Mouse (Mus musculus) forebrain, embryonic 12.5 days (tissue): Measurements from ENCODE around the gene Snrpe. TPM values are rescaled to one million over a fixed set of nuclear protein-coding genes. Genes with fewer than 3 reads are reported as not detected.

Experiments used
- ATAC-seq: fragments of 200-750 bp; cut with Nextera tagmentation; 2 replicates; pipeline ENCODE4 v1.8.0; 2017; ENCODE audit warnings: moderate TSS enrichment; ENCODE audit not compliant: low FRiP score
- H3K27ac ChIP-seq: fragments of 300-500 bp; sonication (generic); 2 replicates; pipeline ENCODE4 v1.5.1; 2016; ENCODE audit warnings: mild to moderate bottlenecking
- H3K27me3 ChIP-seq: fragments of 300-500 bp; sonication (generic); 2 replicates; pipeline ENCODE4 v1.6.1; 2016; ENCODE audit warnings: mild to moderate bottlenecking
- H3K36me3 ChIP-seq: fragments of 300-500 bp; sonication (generic); replicated peaks from 2 replicates; pipeline ENCODE4 v1.6.1; 2016; ENCODE audit warnings: mild to moderate bottlenecking
- H3K4me1 ChIP-seq: fragments of 300-500 bp; sonication (generic); 2 replicates; pipeline ENCODE4 v1.6.1; 2016
- H3K4me2 ChIP-seq: fragments of 300-500 bp; sonication (generic); 2 replicates; pipeline ENCODE4 v1.6.1; 2016; ENCODE audit warnings: mild to moderate bottlenecking, moderate library complexity
- H3K4me3 ChIP-seq: fragments of 300-500 bp; sonication (generic); replicated peaks from 2 replicates; pipeline ENCODE4 v1.5.1; 2016; ENCODE audit warnings: mild to moderate bottlenecking
- H3K9ac ChIP-seq: fragments of 300-500 bp; sonication (generic); 2 replicates; pipeline ENCODE4 v1.6.1; 2016; ENCODE audit warnings: mild to moderate bottlenecking
- H3K9me3 ChIP-seq: fragments of 300-500 bp; sonication (generic); 2 replicates; pipeline ENCODE4 v1.6.1; 2016
- WGBS: fragments of 180-500 bp; shearing (Covaris S2); methylation state at CpG from one replicate; pipeline ENCODE4 v1.1.7; 2016; 5-methylcytosine and 5-hydroxymethylcytosine counted together
- polyA plus RNA-seq: library from polyadenylated mRNA; unstranded; fragments of >200 nt; fragmentation: Nextera tagmentation; extraction: Ambion mirVana; gene quantifications from 2 replicates; pipeline ENCODE4 v1.2.1, GENCODE M21; 2016

Gene Snrpe
- polyA plus RNA-seq, 1 experiment from 2014 or later, result 780 TPM

- WGBS, result 82% methylated on average over 3 of the region's 3 CpGs
- Histone ChIP-seq H3K4me1 (peaks cover 5% of the 10 kb centered on the region), H3K27me3 (no peaks in the 10 kb centered on the region), H3K4me3 (no peak overlapping the region), H3K36me3 (peaks cover 7% of the 10 kb centered on the region), H3K4me2 (no peak overlapping the region), H3K9ac (no peak overlapping the region), H3K27ac (no peak overlapping the region), H3K9me3 (no peaks in the 10 kb centered on the region)
- no peak for ATAC-seq
Observed at GRCm38 (mm10) chr1:133613817-133614216, 3.7 kb upstream of the Snrpe start.

GRCm38 (mm10) chr1:133611436-133611835 lies 1.3 kb upstream of the Snrpe start:
- 63% methylated on average over 1 of the region's 1 CpGs for WGBS
- H3K4me3 ChIP-seq, result no peak overlapping the region
- no peak for ATAC-seq
- no peak overlapping the region for H3K9ac ChIP-seq
- H3K27ac ChIP-seq, result no peak overlapping the region
- no peak overlapping the region for H3K4me2 ChIP-seq
- no peaks in the 10 kb centered on the region for H3K9me3 ChIP-seq
- no peaks in the 10 kb centered on the region for H3K27me3 ChIP-seq
- peaks cover 12% of the 10 kb centered on the region for H3K4me1 ChIP-seq
- H3K36me3 ChIP-seq, result peaks cover 18% of the 10 kb centered on the region

GRCm38 (mm10) chr1:133610601-133611000 lies 510 bp upstream of the Snrpe start:
- no peak overlapping the region for H3K27ac ChIP-seq
- H3K9ac ChIP-seq, result no peak overlapping the region
- no peaks in the 10 kb centered on the region for H3K9me3 ChIP-seq
- peaks cover 27% of the 10 kb centered on the region for H3K36me3 ChIP-seq
- no peak; the same call in 1 of the 2 replicates for ATAC-seq
- 61% methylated on average over 6 of the region's 6 CpGs for WGBS
- peaks cover 12% of the 10 kb centered on the region for H3K4me1 ChIP-seq
- H3K4me3 ChIP-seq, result no peak overlapping the region; the same call in 1 of the 2 replicates
- no peaks in the 10 kb centered on the region for H3K27me3 ChIP-seq
- H3K4me2 ChIP-seq, result 0 out of 2 replicates have a peak overlapping the region, but pooled peaks have one; percentile 11

GRCm38 (mm10) chr1:133603174-133603573 lies 6.9 kb downstream of the Snrpe start:
- no peak for ATAC-seq
- H3K4me1 ChIP-seq, result peaks cover 3% of the 10 kb centered on the region; the same call in 1 of the 2 replicates
- 97% methylated on average over 4 of the region's 4 CpGs for WGBS
- H3K9me3 ChIP-seq, result no peaks in the 10 kb centered on the region
- H3K27me3 ChIP-seq, result no peaks in the 10 kb centered on the region
- H3K27ac ChIP-seq, result no peak overlapping the region
- H3K9ac ChIP-seq, result no peak overlapping the region
- peaks cover 80% of the 10 kb centered on the region for H3K36me3 ChIP-seq
- no peak overlapping the region for H3K4me3 ChIP-seq
- H3K4me2 ChIP-seq, result no peak overlapping the region

- no peak overlapping the region for H3K9ac ChIP-seq
- H3K27ac ChIP-seq, result peak overlapping the region; percentile 79
- WGBS, result under 1% methylated on average over 4 of the region's 4 CpGs
- no peak overlapping the region for H3K4me3 ChIP-seq
- H3K9me3 ChIP-seq, result no peaks in the 10 kb centered on the region
- peaks cover 14% of the 10 kb centered on the region for H3K4me1 ChIP-seq
- peaks cover 13% of the 10 kb centered on the region for H3K36me3 ChIP-seq
- no peak overlapping the region for H3K4me2 ChIP-seq
- peak; percentile 41; the same call in 1 of the 2 replicates for ATAC-seq
- no peaks in the 10 kb centered on the region for H3K27me3 ChIP-seq
Observed at GRCm38 (mm10) chr1:133596298-133597007, 13.6 kb downstream of the Snrpe start.

GRCm38 (mm10) chr1:133585995-133586537 lies 24.0 kb downstream of the Snrpe start:
- Histone ChIP-seq H3K9me3 (no peaks in the 10 kb centered on the region), H3K36me3 (no peaks in the 10 kb centered on the region), H3K27me3 (no peaks in the 10 kb centered on the region), H3K4me1 (peaks cover 8% of the 10 kb centered on the region), H3K4me3 (no peak overlapping the region), H3K27ac (no peak overlapping the region), H3K4me2 (no peak overlapping the region), H3K9ac (no peak overlapping the region)
- ATAC-seq, result no peak
- 71% methylated on average over 6 of the region's 6 CpGs for WGBS

- H3K36me3 ChIP-seq, result no peaks in the 10 kb centered on the region
- H3K27me3 ChIP-seq, result no peaks in the 10 kb centered on the region
- H3K4me3 ChIP-seq, result no peak overlapping the region
- 90% methylated on average over 11 of the region's 11 CpGs for WGBS
- no peaks in the 10 kb centered on the region for H3K4me1 ChIP-seq
- H3K9me3 ChIP-seq, result 0 out of 2 replicates have a peak, but pooled peaks cover 2% of the 10 kb centered on the region
- no peak overlapping the region for H3K9ac ChIP-seq
- no peak overlapping the region for H3K4me2 ChIP-seq
- ATAC-seq, result no peak
- H3K27ac ChIP-seq, result no peak overlapping the region
Observed at GRCm38 (mm10) chr1:133571293-133571692, 38.8 kb downstream of the Snrpe start.

Other genes starting within 250 kb of the Snrpe start
- gene Etnk2, start 246.7 kb downstream of the Snrpe start, polyA plus RNA-seq, result 2.5 and 2.6 TPM in 2 replicates
- 13.1 and 13.3 TPM in 2 replicates for gene Sox13, start 185.9 kb downstream of the Snrpe start, polyA plus RNA-seq
- gene Zbed6, start 50.6 kb upstream of the Snrpe start, polyA plus RNA-seq, result not detected in 2 replicates
- gene Gm38394, start 51.0 kb upstream of the Snrpe start, polyA plus RNA-seq, result 6.3 and 6.4 TPM in 2 replicates
- gene Lax1, start 79.8 kb upstream of the Snrpe start, polyA plus RNA-seq, result 0.20 and 0.22 TPM in 2 replicates
- gene Atp2b4, start 190.8 kb upstream of the Snrpe start, polyA plus RNA-seq, result 8.5 and 9.2 TPM in 2 replicates